Mouse (Mus musculus): ENCODE measurements around the gene Sugp2. TPM values are rescaled to one million over a fixed set of nuclear protein-coding genes. Genes with fewer than 3 reads are reported as not detected.

The Sugp2 gene
- polyA plus RNA-seq, 1 experiment from 2014 or later, result 40.5 TPM

- ATAC-seq (ENCODE audit: low FRiP score, low read depth), result no peak
- Histone ChIP-seq H3K9ac (peak overlapping the region; percentile 39; the same call in 1 of the 2 replicates), H3K27ac (no peak overlapping the region), H3K36me3 (peaks cover 49% of the 10 kb centered on the region), H3K9me3 (peaks cover 4% of the 10 kb centered on the region; the same call in 1 of the 2 replicates), H3K27me3 (no peaks in the 10 kb centered on the region), H3K4me2 (replicated peaks) (peak overlapping the region; percentile 83), H3K4me1 (peaks cover 18% of the 10 kb centered on the region), H3K4me3 (peak overlapping the region; percentile 71)
- 89% methylated on average over 5 of the region's 5 CpGs for whole genome bisulfite sequencing
Observed at GRCm38 (mm10) chr8:70284421-70284820, 50.4 kb downstream of the Sugp2 start.

GRCm38 (mm10) chr8:70285304-70285703 lies 51.3 kb downstream of the Sugp2 start:
- peaks cover 18% of the 10 kb centered on the region for H3K4me1 ChIP-seq
- H3K9ac ChIP-seq, result no peak overlapping the region
- no peak overlapping the region; the same call in 1 of the 2 replicates for H3K4me3 ChIP-seq
- peaks cover 4% of the 10 kb centered on the region; the same call in 1 of the 2 replicates for H3K9me3 ChIP-seq
- WGBS, result 96% methylated on average over 15 of the region's 15 CpGs
- peaks cover 57% of the 10 kb centered on the region for H3K36me3 ChIP-seq
- no peak overlapping the region for H3K4me2 ChIP-seq (replicated peaks)
- no peak for ATAC-seq (ENCODE audit: low FRiP score, low read depth)
- H3K27ac ChIP-seq, result no peak overlapping the region
- H3K27me3 ChIP-seq, result no peaks in the 10 kb centered on the region

GRCm38 (mm10) chr8:70286737-70287136 lies 52.7 kb downstream of the Sugp2 start:
- H3K4me3 ChIP-seq, result no peak overlapping the region
- H3K4me1 ChIP-seq, result peaks cover 18% of the 10 kb centered on the region
- peaks cover 4% of the 10 kb centered on the region; the same call in 1 of the 2 replicates for H3K9me3 ChIP-seq
- ATAC-seq (ENCODE audit: low FRiP score, low read depth), result no peak
- H3K27me3 ChIP-seq, result no peaks in the 10 kb centered on the region
- H3K4me2 ChIP-seq (replicated peaks), result no peak overlapping the region
- 92% methylated on average over 8 of the region's 8 CpGs for WGBS
- H3K36me3 ChIP-seq, result peaks cover 71% of the 10 kb centered on the region
- H3K9ac ChIP-seq, result no peak overlapping the region
- H3K27ac ChIP-seq, result no peak overlapping the region

GRCm38 (mm10) chr8:70293988-70294405 lies 60.0 kb downstream of the Sugp2 start:
- Histone ChIP-seq H3K27ac (no peak overlapping the region), H3K4me3 (no peak overlapping the region), H3K27me3 (no peaks in the 10 kb centered on the region), H3K9me3 (no peaks in the 10 kb centered on the region), H3K9ac (no peak overlapping the region), H3K36me3 (peaks cover 94% of the 10 kb centered on the region), H3K4me2 (replicated peaks) (no peak overlapping the region), H3K4me1 (no peaks in the 10 kb centered on the region)
- WGBS, result 61% methylated on average over 5 of the region's 5 CpGs
- ATAC-seq (ENCODE audit: low FRiP score, low read depth), result no peak

GRCm38 (mm10) chr8:70300881-70301280 lies 66.9 kb downstream of the Sugp2 start:
- peaks cover 28% of the 10 kb centered on the region for H3K4me1 ChIP-seq
- peaks cover 64% of the 10 kb centered on the region for H3K36me3 ChIP-seq
- no peak for ATAC-seq (ENCODE audit: low FRiP score, low read depth)
- no peaks in the 10 kb centered on the region for H3K27me3 ChIP-seq
- no peaks in the 10 kb centered on the region for H3K9me3 ChIP-seq
- WGBS, result 81% methylated on average over 3 of the region's 3 CpGs
- no peak overlapping the region for H3K9ac ChIP-seq
- H3K4me3 ChIP-seq, result peak overlapping the region; percentile 68; the same call in 1 of the 2 replicates
- peak overlapping the region; percentile 94 for H3K4me2 ChIP-seq (replicated peaks)
- H3K27ac ChIP-seq, result no peak overlapping the region

GRCm38 (mm10) chr8:70302358-70302890 lies 68.4 kb downstream of the Sugp2 start, which contains the start of the genes Ddx49 and Cope:
Ddx49 (minus strand) TSS chr8:70302489.
Cope (plus strand) TSS chr8:70302518.
- under 1% methylated on average over 40 of the region's 40 CpGs for WGBS
- H3K9ac ChIP-seq, result peak within 1 kb of the TSS; percentile 82
- peaks cover 28% of the 10 kb centered on the region for H3K4me1 ChIP-seq
- peaks cover 61% of the 10 kb centered on the region for H3K36me3 ChIP-seq
- H3K27me3 ChIP-seq, result no peaks in the 10 kb centered on the region
- ATAC-seq (ENCODE audit: low FRiP score, low read depth), result peak; percentile 93
- peak within 1 kb of the TSS; percentile 94 for H3K4me2 ChIP-seq (replicated peaks)
- H3K4me3 ChIP-seq, result peak within 1 kb of the TSS; percentile 68
- H3K27ac ChIP-seq, result no peak within 1 kb of the TSS
- H3K9me3 ChIP-seq, result no peaks in the 10 kb centered on the region

GRCm38 (mm10) chr8:70302901-70303300 lies 68.9 kb downstream of the Sugp2 start:
- Histone ChIP-seq H3K27me3 (no peaks in the 10 kb centered on the region), H3K4me3 (peak overlapping the region; percentile 68), H3K4me1 (peaks cover 28% of the 10 kb centered on the region), H3K4me2 (replicated peaks) (peak overlapping the region; percentile 94), H3K27ac (no peak overlapping the region), H3K9ac (peak overlapping the region; percentile 82), H3K9me3 (no peaks in the 10 kb centered on the region), H3K36me3 (peaks cover 61% of the 10 kb centered on the region)
- 4% methylated on average over 16 of the region's 16 CpGs for WGBS
- ATAC-seq (ENCODE audit: low FRiP score, low read depth), result 0 out of 2 replicates have a peak, but pooled peaks have one; percentile 20

- Histone ChIP-seq H3K9me3 (no peaks in the 10 kb centered on the region), H3K27ac (no peak overlapping the region), H3K4me2 (replicated peaks) (no peak overlapping the region), H3K9ac (no peak overlapping the region), H3K27me3 (no peaks in the 10 kb centered on the region), H3K36me3 (peaks cover 89% of the 10 kb centered on the region), H3K4me1 (peaks cover 4% of the 10 kb centered on the region; the same call in 1 of the 2 replicates), H3K4me3 (no peak overlapping the region)
- no peak for ATAC-seq (ENCODE audit: low FRiP score, low read depth)
- WGBS, result 37% methylated on average over 2 of the region's 2 CpGs
Observed at GRCm38 (mm10) chr8:70309311-70309710, 75.3 kb downstream of the Sugp2 start.

GRCm38 (mm10) chr8:70313399-70313798 lies 79.4 kb downstream of the Sugp2 start:
- Histone ChIP-seq H3K4me3 (no peak overlapping the region), H3K27me3 (no peaks in the 10 kb centered on the region), H3K4me2 (replicated peaks) (no peak overlapping the region), H3K9me3 (no peaks in the 10 kb centered on the region), H3K27ac (no peak overlapping the region), H3K36me3 (peaks cover 51% of the 10 kb centered on the region), H3K9ac (no peak overlapping the region), H3K4me1 (peaks cover 31% of the 10 kb centered on the region)
- ATAC-seq (ENCODE audit: low FRiP score, low read depth), result no peak
- WGBS, result 98% methylated on average over 2 of the region's 2 CpGs

- WGBS, result 1% methylated on average over 66 of the region's 66 CpGs
- H3K9ac ChIP-seq, result peak within 1 kb of the TSS; percentile 77
- H3K9me3 ChIP-seq, result no peaks in the 10 kb centered on the region
- H3K27ac ChIP-seq, result peak within 1 kb of the TSS; percentile 84; the same call in 1 of the 2 replicates
- H3K27me3 ChIP-seq, result no peaks in the 10 kb centered on the region
- H3K4me3 ChIP-seq, result peak within 1 kb of the TSS; percentile 67
- ATAC-seq (ENCODE audit: low FRiP score, low read depth), result peak; percentile 73
- peaks cover 46% of the 10 kb centered on the region for H3K36me3 ChIP-seq
- H3K4me1 ChIP-seq, result peaks cover 31% of the 10 kb centered on the region
- peak within 1 kb of the TSS; percentile 80 for H3K4me2 ChIP-seq (replicated peaks)
Observed at GRCm38 (mm10) chr8:70315624-70316510, 81.8 kb downstream of the Sugp2 start, which contains the start of gene Cers1. Cers1 (plus strand) TSS chr8:70315775.

- H3K4me3 ChIP-seq, result peak overlapping the region; percentile 67
- no peaks in the 10 kb centered on the region for H3K27me3 ChIP-seq
- peaks cover 36% of the 10 kb centered on the region for H3K36me3 ChIP-seq
- WGBS, result 15% methylated on average over 15 of the region's 15 CpGs
- ATAC-seq (ENCODE audit: low FRiP score, low read depth), result peak; percentile 81
- peak overlapping the region; percentile 80 for H3K4me2 ChIP-seq (replicated peaks)
- peak overlapping the region; percentile 77 for H3K9ac ChIP-seq
- H3K9me3 ChIP-seq, result no peaks in the 10 kb centered on the region
- peak overlapping the region; percentile 84 for H3K27ac ChIP-seq
- H3K4me1 ChIP-seq, result peaks cover 31% of the 10 kb centered on the region
Observed at GRCm38 (mm10) chr8:70316511-70317504, 82.8 kb downstream of the Sugp2 start.

Measured in limb, embryonic 13.5 days (tissue).